Mouse (Mus musculus) neural tube, embryonic 13.5 days (tissue): ENCODE results near the gene Stab1. TPM values are rescaled to one million over a fixed set of nuclear protein-coding genes. Genes with fewer than 3 reads are reported as not detected.

Experiments used
- ATAC-seq: fragments of 200-750 bp; cut with Nextera tagmentation; 2 replicates; pipeline ENCODE4 v1.8.0; 2017; ENCODE audit warnings: low read depth, mild to moderate bottlenecking, moderate TSS enrichment, moderate library complexity
- H3K27ac ChIP-seq: fragments of 300-500 bp; sonication (generic); replicated peaks from 2 replicates; pipeline ENCODE4 v1.5.1; 2015; ENCODE audit warnings: moderate library complexity, mild to moderate bottlenecking, inconsistent platforms
- H3K27me3 ChIP-seq: fragments of 300-500 bp; sonication (generic); 2 replicates; pipeline ENCODE4 v1.6.1; 2015; ENCODE audit warnings: mild to moderate bottlenecking, inconsistent platforms
- H3K36me3 ChIP-seq: fragments of 300-500 bp; sonication (generic); 2 replicates; pipeline ENCODE4 v1.6.1; 2015; ENCODE audit warnings: mild to moderate bottlenecking, inconsistent platforms
- H3K4me1 ChIP-seq: fragments of 300-500 bp; sonication (generic); replicated peaks from 2 replicates; pipeline ENCODE4 v1.6.1; 2015; ENCODE audit warnings: inconsistent platforms
- H3K4me2 ChIP-seq: fragments of 300-500 bp; sonication (generic); 2 replicates; pipeline ENCODE4 v1.6.1; 2015; ENCODE audit warnings: inconsistent platforms, mild to moderate bottlenecking, moderate library complexity
- H3K4me3 ChIP-seq: fragments of 300-500 bp; sonication (generic); 2 replicates; pipeline ENCODE4 v1.5.1; 2015; ENCODE audit warnings: mild to moderate bottlenecking, inconsistent platforms
- H3K9ac ChIP-seq: fragments of 300-500 bp; sonication (generic); 2 replicates; pipeline ENCODE4 v1.6.1; 2015; ENCODE audit warnings: moderate library complexity, mild to moderate bottlenecking, inconsistent platforms
- H3K9me3 ChIP-seq: fragments of 300-500 bp; sonication (generic); 2 replicates; pipeline ENCODE4 v1.6.1; 2016; ENCODE audit warnings: inconsistent platforms
- WGBS: fragments of 180-500 bp; shearing (Covaris S2); methylation state at CpG from one replicate; pipeline ENCODE4 v1.1.7; 2015; 5-methylcytosine and 5-hydroxymethylcytosine counted together
- polyA plus RNA-seq: library from polyadenylated mRNA; unstranded; fragments of >200 nt; fragmentation: Nextera tagmentation; extraction: Ambion mirVana; gene quantifications from 2 replicates; pipeline ENCODE4 v1.2.1, GENCODE M21; 2015

Gene Stab1
- polyA plus RNA-seq, 1 experiment from 2014 or later, result 26.0 TPM

- H3K4me1 ChIP-seq, result 0 out of 2 replicates have a peak, but pooled peaks cover 7% of the 10 kb centered on the region
- WGBS, result 83% methylated on average over 27 of the region's 27 CpGs
- no peak for ATAC-seq
Observed at GRCm38 (mm10) chr14:31160196-31161150, 8.0 kb downstream of the Stab1 start.

GRCm38 (mm10) chr14:31145694-31146093 lies 22.7 kb downstream of the Stab1 start:
- no peaks in the 10 kb centered on the region for H3K27me3 ChIP-seq
- no peak overlapping the region for H3K4me3 ChIP-seq
- H3K4me1 ChIP-seq, result no peaks in the 10 kb centered on the region
- 89% methylated on average over 11 of the region's 11 CpGs for WGBS
- no peak overlapping the region for H3K27ac ChIP-seq
- no peak overlapping the region for H3K9ac ChIP-seq
- H3K36me3 ChIP-seq, result peaks cover 19% of the 10 kb centered on the region
- no peaks in the 10 kb centered on the region for H3K9me3 ChIP-seq
- no peak for ATAC-seq
- H3K4me2 ChIP-seq, result no peak overlapping the region

More at GRCm38 (mm10) chr14:31160196-31161150, 8.0 kb downstream of the Stab1 start:
- H3K9me3 ChIP-seq, result no peaks in the 10 kb centered on the region
- no peak overlapping the region for H3K9ac ChIP-seq
- H3K4me3 ChIP-seq, result no peak overlapping the region
- no peaks in the 10 kb centered on the region for H3K27me3 ChIP-seq
- H3K27ac ChIP-seq, result no peak overlapping the region
- H3K36me3 ChIP-seq, result no peaks in the 10 kb centered on the region
- no peak overlapping the region for H3K4me2 ChIP-seq

- ATAC-seq, result no peak
- Histone ChIP-seq H3K4me2 (no peak overlapping the region), H3K27ac (no peak overlapping the region), H3K9ac (no peak overlapping the region), H3K4me3 (no peak overlapping the region), H3K9me3 (no peaks in the 10 kb centered on the region), H3K4me1 (no peaks in the 10 kb centered on the region), H3K27me3 (no peaks in the 10 kb centered on the region), H3K36me3 (peaks cover 66% of the 10 kb centered on the region)
- 96% methylated on average over 14 of the region's 14 CpGs for WGBS
Observed at GRCm38 (mm10) chr14:31141011-31141410, 27.4 kb downstream of the Stab1 start.

GRCm38 (mm10) chr14:31140141-31140540 lies 28.3 kb downstream of the Stab1 start:
- Histone ChIP-seq H3K27me3 (no peaks in the 10 kb centered on the region), H3K4me2 (no peak overlapping the region), H3K4me3 (no peak overlapping the region), H3K9ac (no peak overlapping the region), H3K9me3 (no peaks in the 10 kb centered on the region), H3K4me1 (no peaks in the 10 kb centered on the region), H3K27ac (no peak overlapping the region), H3K36me3 (peaks cover 74% of the 10 kb centered on the region)
- no peak for ATAC-seq
- 93% methylated on average over 15 of the region's 15 CpGs for WGBS

- H3K27ac ChIP-seq, result no peak overlapping the region
- H3K4me3 ChIP-seq, result no peak overlapping the region
- peaks cover 79% of the 10 kb centered on the region for H3K36me3 ChIP-seq
- no peak for ATAC-seq
- 93% methylated on average over 12 of the region's 12 CpGs for WGBS
- H3K9ac ChIP-seq, result no peak overlapping the region
- H3K4me2 ChIP-seq, result no peak overlapping the region
- no peaks in the 10 kb centered on the region for H3K27me3 ChIP-seq
- H3K9me3 ChIP-seq, result no peaks in the 10 kb centered on the region
- H3K4me1 ChIP-seq, result peaks cover 3% of the 10 kb centered on the region; the same call in 1 of the 2 replicates
Observed at GRCm38 (mm10) chr14:31139666-31140065, 28.8 kb downstream of the Stab1 start.

- Histone ChIP-seq H3K36me3 (peaks cover 81% of the 10 kb centered on the region), H3K4me2 (no peak overlapping the region), H3K9me3 (no peaks in the 10 kb centered on the region), H3K4me1 (peaks cover 10% of the 10 kb centered on the region), H3K4me3 (no peak overlapping the region), H3K27me3 (no peaks in the 10 kb centered on the region), H3K9ac (no peak overlapping the region), H3K27ac (no peak overlapping the region)
- ATAC-seq, result no peak
- WGBS, result 94% methylated on average over 9 of the region's 9 CpGs
Observed at GRCm38 (mm10) chr14:31138897-31139429, 29.5 kb downstream of the Stab1 start.

GRCm38 (mm10) chr14:31138219-31138896 lies 30.1 kb downstream of the Stab1 start:
- H3K27ac ChIP-seq, result no peak overlapping the region
- H3K4me2 ChIP-seq, result no peak overlapping the region
- H3K9me3 ChIP-seq, result no peaks in the 10 kb centered on the region
- no peak overlapping the region for H3K9ac ChIP-seq
- H3K27me3 ChIP-seq, result no peaks in the 10 kb centered on the region
- no peak for ATAC-seq
- peaks cover 81% of the 10 kb centered on the region for H3K36me3 ChIP-seq
- no peak overlapping the region for H3K4me3 ChIP-seq
- 80% methylated on average over 28 of the region's 35 CpGs for WGBS
- H3K4me1 ChIP-seq, result peaks cover 16% of the 10 kb centered on the region

GRCm38 (mm10) chr14:31137791-31138190 lies 30.6 kb downstream of the Stab1 start:
- 81% methylated on average over 11 of the region's 11 CpGs for WGBS

GRCm38 (mm10) chr14:31137281-31137595 lies 31.2 kb downstream of the Stab1 start:
- H3K4me3 ChIP-seq, result no peak overlapping the region
- no peak overlapping the region for H3K9ac ChIP-seq
- peaks cover 27% of the 10 kb centered on the region for H3K4me1 ChIP-seq
- 82% methylated on average over 10 of the region's 10 CpGs for WGBS
- H3K36me3 ChIP-seq, result peaks cover 77% of the 10 kb centered on the region
- no peaks in the 10 kb centered on the region for H3K9me3 ChIP-seq
- H3K4me2 ChIP-seq, result no peak overlapping the region
- ATAC-seq, result no peak
- H3K27ac ChIP-seq, result no peak overlapping the region
- no peaks in the 10 kb centered on the region for H3K27me3 ChIP-seq

More at GRCm38 (mm10) chr14:31137791-31138190, 30.6 kb downstream of the Stab1 start:
- Histone ChIP-seq H3K27me3 (no peaks in the 10 kb centered on the region), H3K4me1 (peaks cover 21% of the 10 kb centered on the region), H3K9ac (no peak overlapping the region), H3K36me3 (peaks cover 81% of the 10 kb centered on the region), H3K27ac (no peak overlapping the region), H3K4me3 (no peak overlapping the region), H3K9me3 (no peaks in the 10 kb centered on the region), H3K4me2 (no peak overlapping the region)
- ATAC-seq, result no peak

- Histone ChIP-seq H3K27ac (no peak overlapping the region), H3K4me3 (no peak overlapping the region), H3K9ac (no peak overlapping the region), H3K27me3 (no peaks in the 10 kb centered on the region), H3K9me3 (no peaks in the 10 kb centered on the region), H3K4me1 (peaks cover 33% of the 10 kb centered on the region), H3K4me2 (no peak overlapping the region), H3K36me3 (peaks cover 71% of the 10 kb centered on the region)
- WGBS, result 95% methylated on average over 26 of the region's 26 CpGs
- no peak for ATAC-seq
Observed at GRCm38 (mm10) chr14:31136411-31137280, 31.8 kb downstream of the Stab1 start.

GRCm38 (mm10) chr14:31135495-31136410 lies 32.7 kb downstream of the Stab1 start:
- 95% methylated on average over 34 of the region's 34 CpGs for WGBS
- H3K36me3 ChIP-seq, result peaks cover 63% of the 10 kb centered on the region
- no peak overlapping the region for H3K4me2 ChIP-seq
- no peaks in the 10 kb centered on the region for H3K27me3 ChIP-seq
- no peak overlapping the region for H3K9ac ChIP-seq
- ATAC-seq, result no peak
- no peak overlapping the region for H3K27ac ChIP-seq
- H3K9me3 ChIP-seq, result no peaks in the 10 kb centered on the region
- no peak overlapping the region for H3K4me3 ChIP-seq
- H3K4me1 ChIP-seq, result peaks cover 35% of the 10 kb centered on the region
